Mouse (Mus musculus) embryonic facial prominence, embryonic 10.5 days (tissue): ENCODE data around the gene Mgat4b. TPM values are rescaled to one million over a fixed set of nuclear protein-coding genes. Genes with fewer than 3 reads are reported as not detected.

Source experiments
- DNase-seq: peaks from one replicate; pipeline ENCODE4 v3.0.0-alpha.2; 2017; ENCODE audit warnings: low spot score
- H3K27ac ChIP-seq: fragments of 300-500 bp; sonication (generic); replicated peaks from 2 replicates; pipeline ENCODE4 v1.5.1; 2016; ENCODE audit warnings: mild to moderate bottlenecking
- H3K27me3 ChIP-seq: fragments of 300-500 bp; sonication (generic); replicated peaks from 2 replicates; pipeline ENCODE4 v1.6.1; 2016; ENCODE audit warnings: low read depth, mild to moderate bottlenecking; ENCODE audit not compliant: poor library complexity, severe bottlenecking
- H3K36me3 ChIP-seq: fragments of 300-500 bp; sonication (generic); replicated peaks from 2 replicates; pipeline ENCODE4 v1.6.1; 2016; ENCODE audit warnings: mild to moderate bottlenecking, moderate library complexity
- H3K4me1 ChIP-seq: fragments of 300-500 bp; sonication (generic); 2 replicates; pipeline ENCODE4 v1.6.1; 2016
- H3K4me3 ChIP-seq: fragments of 300-500 bp; sonication (generic); 2 replicates; pipeline ENCODE4 v1.5.1; 2016; ENCODE audit warnings: mild to moderate bottlenecking, moderate library complexity
- H3K9me3 ChIP-seq: fragments of 300-500 bp; sonication (generic); 2 replicates; pipeline ENCODE4 v1.6.1; 2016; ENCODE audit warnings: mild to moderate bottlenecking
- WGBS: fragments of 180-500 bp; shearing (Covaris S2); methylation state at CpG from one replicate; pipeline ENCODE4 v1.1.7; 2016; 5-methylcytosine and 5-hydroxymethylcytosine counted together
- microRNA-seq: library from miRNA; unstranded; fragments of <30 nt; microRNA quantifications from one replicate; pipeline ENCODE4, GENCODE M21; 2017
- polyA plus RNA-seq: library from polyadenylated mRNA; unstranded; fragments of >200 nt; fragmentation: Nextera tagmentation; extraction: Ambion mirVana; gene quantifications from 2 replicates; pipeline ENCODE4 v1.2.1, GENCODE M21; 2016

Mgat4b gene
- polyA plus RNA-seq, 1 experiment from 2014 or later, result 23.5 TPM

GRCm38 (mm10) chr11:50272819-50273218 lies 62.1 kb downstream of the Mgat4b start:
- Histone ChIP-seq H3K36me3 (peaks cover 66% of the 10 kb centered on the region), H3K4me3 (no peak overlapping the region), H3K27me3 (no peaks in the 10 kb centered on the region), H3K9me3 (no peaks in the 10 kb centered on the region), H3K4me1 (peaks cover 5% of the 10 kb centered on the region; the same call in 1 of the 2 replicates), H3K27ac (no peak overlapping the region)
- 95% methylated on average over 2 of the region's 2 CpGs for WGBS
- DNase-seq, result no peak

- Histone ChIP-seq H3K4me3 (no peak overlapping the region), H3K27me3 (no peaks in the 10 kb centered on the region), H3K36me3 (peaks cover 63% of the 10 kb centered on the region), H3K4me1 (peaks cover 5% of the 10 kb centered on the region; the same call in 1 of the 2 replicates), H3K9me3 (no peaks in the 10 kb centered on the region), H3K27ac (no peak overlapping the region)
- 92% methylated on average over 2 of the region's 2 CpGs for WGBS
- DNase-seq, result no peak
Measured at GRCm38 (mm10) chr11:50275077-50275476, 64.4 kb downstream of the Mgat4b start.

- no peak overlapping the region for H3K27ac ChIP-seq
- peaks cover 64% of the 10 kb centered on the region for H3K36me3 ChIP-seq
- 89% methylated on average over 5 of the region's 5 CpGs for WGBS
- no peaks in the 10 kb centered on the region for H3K9me3 ChIP-seq
- H3K27me3 ChIP-seq, result no peaks in the 10 kb centered on the region
- H3K4me1 ChIP-seq, result peaks cover 5% of the 10 kb centered on the region; the same call in 1 of the 2 replicates
- DNase-seq, result no peak
- H3K4me3 ChIP-seq, result no peak overlapping the region
Measured at GRCm38 (mm10) chr11:50275568-50276151, 65.0 kb downstream of the Mgat4b start.

GRCm38 (mm10) chr11:50277025-50277424 lies 66.3 kb downstream of the Mgat4b start:
- H3K9me3 ChIP-seq, result no peaks in the 10 kb centered on the region
- peaks cover 65% of the 10 kb centered on the region for H3K36me3 ChIP-seq
- H3K4me3 ChIP-seq, result no peak overlapping the region
- H3K4me1 ChIP-seq, result peaks cover 5% of the 10 kb centered on the region; the same call in 1 of the 2 replicates
- H3K27ac ChIP-seq, result no peak overlapping the region
- DNase-seq, result no peak
- H3K27me3 ChIP-seq, result no peaks in the 10 kb centered on the region

GRCm38 (mm10) chr11:50277706-50278105 lies 67.0 kb downstream of the Mgat4b start:
- peaks cover 62% of the 10 kb centered on the region for H3K36me3 ChIP-seq
- H3K9me3 ChIP-seq, result no peaks in the 10 kb centered on the region
- no peak overlapping the region for H3K4me3 ChIP-seq
- 92% methylated on average over 6 of the region's 6 CpGs for WGBS
- peaks cover 5% of the 10 kb centered on the region; the same call in 1 of the 2 replicates for H3K4me1 ChIP-seq
- H3K27me3 ChIP-seq, result no peaks in the 10 kb centered on the region
- DNase-seq, result no peak
- no peak overlapping the region for H3K27ac ChIP-seq

- Histone ChIP-seq H3K36me3 (peaks cover 64% of the 10 kb centered on the region), H3K27me3 (no peaks in the 10 kb centered on the region), H3K27ac (no peak overlapping the region), H3K4me1 (peaks cover 5% of the 10 kb centered on the region; the same call in 1 of the 2 replicates), H3K4me3 (no peak overlapping the region), H3K9me3 (no peaks in the 10 kb centered on the region)
- WGBS, result 88% methylated on average over 4 of the region's 4 CpGs
- DNase-seq, result no peak
Measured at GRCm38 (mm10) chr11:50279005-50279404, 68.3 kb downstream of the Mgat4b start.

GRCm38 (mm10) chr11:50280053-50280452 lies 69.4 kb downstream of the Mgat4b start:
- Histone ChIP-seq H3K27me3 (no peaks in the 10 kb centered on the region), H3K4me1 (peaks cover 5% of the 10 kb centered on the region; the same call in 1 of the 2 replicates), H3K9me3 (no peaks in the 10 kb centered on the region), H3K36me3 (peaks cover 59% of the 10 kb centered on the region), H3K27ac (no peak overlapping the region), H3K4me3 (no peak overlapping the region)
- WGBS, result 87% methylated on average over 1 of the region's 1 CpGs
- DNase-seq, result no peak

Small RNA genes lying within 50 kb of the gene (microRNA-seq; reads per million reads assigned to microRNA genes)
- gene Mir6919, result not detected

Other genes starting within 250 kb of the Mgat4b start
- gene Rnf130, start 185.5 kb upstream of the Mgat4b start, polyA plus RNA-seq, result 57.4 and 60.5 TPM in 2 replicates
- 35.7 and 36.9 TPM in 2 replicates for gene Tbc1d9b, start 79.5 kb upstream of the Mgat4b start, polyA plus RNA-seq
- 24.1 and 27.3 TPM in 2 replicates for gene Mrnip, start 36.4 kb upstream of the Mgat4b start, polyA plus RNA-seq
- gene Sqstm1, start 63 bp upstream of the Mgat4b start, polyA plus RNA-seq, result 130 and 131 TPM in 2 replicates
- 0.75 and 1.4 TPM in 2 replicates for gene Ltc4s, start 27.7 kb downstream of the Mgat4b start, polyA plus RNA-seq
- gene Maml1, start 81.4 kb downstream of the Mgat4b start, polyA plus RNA-seq, result 6.7 and 7.2 TPM in 2 replicates
- 318 and 328 TPM in 2 replicates for gene Canx, start 114.8 kb downstream of the Mgat4b start, polyA plus RNA-seq
- 0.52 TPM in 1 of 2 replicates, not detected in the other for gene Cby3, start 143.6 kb downstream of the Mgat4b start, polyA plus RNA-seq
- gene Hnrnph1, start 166.1 kb downstream of the Mgat4b start, polyA plus RNA-seq, result 611 and 614 TPM in 2 replicates
- 21.8 and 27.0 TPM in 2 replicates for gene Rufy1, start 220.2 kb downstream of the Mgat4b start, polyA plus RNA-seq